Mouse (Mus musculus) cortical plate, adult 2 months (tissue): ENCODE measurements around the gene Pkib. TPM values are rescaled to one million over a fixed set of nuclear protein-coding genes. Genes with fewer than 3 reads are reported as not detected.

Experiments used
- H3K27ac ChIP-seq: fragments of 200-500 bp; 2 replicates; pipeline ENCODE4 v1.5.1; 2012; ENCODE audit warnings: low read length, control low read depth, inconsistent platforms; ENCODE audit not compliant: insufficient read depth
- H3K4me1 ChIP-seq: fragments of 200-500 bp; 2 replicates; pipeline ENCODE4 v1.6.1; 2011; ENCODE audit warnings: low read length; ENCODE audit not compliant: control insufficient read depth, insufficient read depth
- H3K4me3 ChIP-seq: fragments of 200-500 bp; 2 replicates; pipeline ENCODE4 v1.5.1; 2011; ENCODE audit warnings: mild to moderate bottlenecking, low read length, control low read depth; ENCODE audit not compliant: insufficient read depth
- CTCF ChIP-seq: fragments of 200-500 bp; IDR thresholded peaks from 2 replicates; pipeline ENCODE4 v1.5.1; 2011; ENCODE audit warnings: mild to moderate bottlenecking, control low read depth, low read length; ENCODE audit not compliant: insufficient read depth; ENCODE audit errors: extremely low read depth
- POLR2A ChIP-seq: fragments of 200-500 bp; IDR thresholded peaks from 2 replicates; pipeline ENCODE4 v1.6.1; 2011; ENCODE audit warnings: mild to moderate bottlenecking, low read length, control low read depth; ENCODE audit not compliant: insufficient read depth; ENCODE audit errors: extremely low read depth
- polyA plus RNA-seq: library from polyadenylated mRNA; depleted of rRNA; stranded (reverse); fragments of >200 nt; gene quantifications from 2 replicates; pipeline ENCODE4 v1.2.3, GENCODE M21; 2012

Gene Pkib
- polyA plus RNA-seq, 1 experiment = 14.6 TPM

GRCm38 (mm10) chr10:57653297-57653696 lies 21.5 kb downstream of the Pkib start:
- no peak for TF ChIP-seq CTCF
- no peak for TF ChIP-seq POLR2A
- Histone ChIP-seq H3K27ac (no peak overlapping the region), H3K4me3 (no peak overlapping the region), H3K4me1 (no peaks in the 10 kb centered on the region)

GRCm38 (mm10) chr10:57660505-57660904 lies 28.7 kb downstream of the Pkib start:
- H3K4me3 ChIP-seq = no peak overlapping the region
- H3K27ac ChIP-seq = no peak overlapping the region
- no peak for TF ChIP-seq CTCF
- TF ChIP-seq POLR2A = no peak
- no peaks in the 10 kb centered on the region for H3K4me1 ChIP-seq

- TF ChIP-seq CTCF (no peak), POLR2A (no peak)
- Histone ChIP-seq H3K4me3 (no peak overlapping the region), H3K4me1 (no peaks in the 10 kb centered on the region), H3K27ac (no peak overlapping the region)
Observed at GRCm38 (mm10) chr10:57663758-57664157, 32.0 kb downstream of the Pkib start.

GRCm38 (mm10) chr10:57664253-57664652 lies 32.5 kb downstream of the Pkib start:
- no peak overlapping the region for H3K27ac ChIP-seq
- TF ChIP-seq CTCF (no peak), POLR2A (no peak)
- H3K4me3 ChIP-seq = no peak overlapping the region
- H3K4me1 ChIP-seq = no peaks in the 10 kb centered on the region

- no peaks in the 10 kb centered on the region for H3K4me1 ChIP-seq
- H3K4me3 ChIP-seq = no peak overlapping the region
- no peak overlapping the region for H3K27ac ChIP-seq
- TF ChIP-seq POLR2A (no peak), CTCF (no peak)
Observed at GRCm38 (mm10) chr10:57675740-57676139, 44.0 kb downstream of the Pkib start.

GRCm38 (mm10) chr10:57687999-57688398 lies 56.2 kb downstream of the Pkib start:
- Histone ChIP-seq H3K4me3 (no peak overlapping the region), H3K4me1 (no peaks in the 10 kb centered on the region; the same call in 1 of the 2 replicates), H3K27ac (no peak overlapping the region)
- no peak for TF ChIP-seq POLR2A
- no peak for TF ChIP-seq CTCF

- Histone ChIP-seq H3K4me3 (no peak overlapping the region), H3K4me1 (no peaks in the 10 kb centered on the region; the same call in 1 of the 2 replicates), H3K27ac (no peak overlapping the region)
- TF ChIP-seq POLR2A (no peak), CTCF (no peak)
Observed at GRCm38 (mm10) chr10:57690161-57690560, 58.4 kb downstream of the Pkib start.

- no peak overlapping the region for H3K4me3 ChIP-seq
- H3K4me1 ChIP-seq = no peaks in the 10 kb centered on the region
- no peak for TF ChIP-seq CTCF
- H3K27ac ChIP-seq = no peak overlapping the region
Observed at GRCm38 (mm10) chr10:57702246-57702645, 70.5 kb downstream of the Pkib start.

- TF ChIP-seq POLR2A (no peak), CTCF (no peak)
- no peak overlapping the region for H3K4me3 ChIP-seq
- no peaks in the 10 kb centered on the region for H3K4me1 ChIP-seq
- H3K27ac ChIP-seq = no peak overlapping the region
Observed at GRCm38 (mm10) chr10:57721035-57721434, 89.3 kb downstream of the Pkib start.

GRCm38 (mm10) chr10:57722363-57722762 lies 90.6 kb downstream of the Pkib start:
- TF ChIP-seq POLR2A (no peak), CTCF (no peak)
- no peak overlapping the region for H3K4me3 ChIP-seq
- no peak overlapping the region for H3K27ac ChIP-seq
- no peaks in the 10 kb centered on the region for H3K4me1 ChIP-seq

- TF ChIP-seq CTCF = 0 out of 2 replicates have a peak, but pooled peaks have one; percentile 0
- no peak for TF ChIP-seq POLR2A
- Histone ChIP-seq H3K4me1 (no peaks in the 10 kb centered on the region), H3K4me3 (no peak overlapping the region), H3K27ac (no peak overlapping the region)
Observed at GRCm38 (mm10) chr10:57727666-57728065, 95.9 kb downstream of the Pkib start.
